Mouse (Mus musculus) erythroblast, embryonic 14.5 days (primary cell): ENCODE results near the gene Psmb8. TPM values are rescaled to one million over a fixed set of nuclear protein-coding genes. Genes with fewer than 3 reads are reported as not detected.

Experiments
- H3K27me3 ChIP-seq: 2 replicates; pipeline ENCODE4 v1.6.1; 2012; ENCODE audit warnings: inconsistent platforms; ENCODE audit not compliant: control insufficient read depth
- H3K36me3 ChIP-seq: 2 replicates; pipeline ENCODE4 v1.6.1; 2012; ENCODE audit warnings: mild to moderate bottlenecking, inconsistent platforms; ENCODE audit not compliant: control insufficient read depth
- H3K4me1 ChIP-seq: 2 replicates; pipeline ENCODE4 v1.6.1; 2012; ENCODE audit warnings: inconsistent platforms; ENCODE audit not compliant: control insufficient read depth
- H3K4me3 ChIP-seq: replicated peaks from 2 replicates; pipeline ENCODE3; 2012; ENCODE audit warnings: moderate library complexity, mild to moderate bottlenecking, inconsistent platforms
- H3K9me3 ChIP-seq: 2 replicates; pipeline ENCODE4 v1.6.1; 2012; ENCODE audit warnings: low read length, inconsistent platforms, mixed read lengths; ENCODE audit not compliant: control insufficient read depth
- GATA1 ChIP-seq: IDR thresholded peaks from 2 replicates; pipeline ENCODE4 v1.6.1; 2012; ENCODE audit warnings: low read length, inconsistent platforms, mixed read lengths
- TAL1 ChIP-seq: IDR thresholded peaks from 3 replicates; pipeline ENCODE4 v1.6.1; 2012; ENCODE audit warnings: low read length, inconsistent platforms, mixed read lengths
- polyA plus RNA-seq: library from polyadenylated mRNA; stranded (reverse); fragments of >175 nt; gene quantifications from 2 replicates; pipeline ENCODE4 v1.2.3, GENCODE M21; 2012

Gene Psmb8
- polyA plus RNA-seq, 1 experiment, result 0.28 TPM

- TF ChIP-seq TAL1 (no peak), GATA1 (no peak)
- Histone ChIP-seq H3K27me3 (no peaks in the 10 kb centered on the region), H3K4me1 (no peaks in the 10 kb centered on the region), H3K9me3 (no peaks in the 10 kb centered on the region), H3K36me3 (no peaks in the 10 kb centered on the region), H3K4me3 (no peak overlapping the region)
Observed at GRCm38 (mm10) chr17:34248764-34249163, 51.2 kb downstream of the Psmb8 start.

- Histone ChIP-seq H3K36me3 (no peaks in the 10 kb centered on the region), H3K4me3 (no peak overlapping the region), H3K9me3 (no peaks in the 10 kb centered on the region), H3K4me1 (no peaks in the 10 kb centered on the region), H3K27me3 (no peaks in the 10 kb centered on the region)
- TF ChIP-seq TAL1, result no peak
- no peak for TF ChIP-seq GATA1
Observed at GRCm38 (mm10) chr17:34249361-34249760, 51.8 kb downstream of the Psmb8 start.

- no peaks in the 10 kb centered on the region for H3K27me3 ChIP-seq
- H3K36me3 ChIP-seq, result no peaks in the 10 kb centered on the region
- H3K4me3 ChIP-seq, result no peak overlapping the region
- H3K4me1 ChIP-seq, result no peaks in the 10 kb centered on the region
- TF ChIP-seq TAL1, result no peak
- TF ChIP-seq GATA1, result no peak
- no peaks in the 10 kb centered on the region for H3K9me3 ChIP-seq
Observed at GRCm38 (mm10) chr17:34249878-34250277, 52.4 kb downstream of the Psmb8 start.

Other genes with a start within 250 kb of the Psmb8 start
- gene B3galt4, start 246.2 kb upstream of the Psmb8 start, polyA plus RNA-seq, result 0.21 and 0.45 TPM in 2 replicates
- gene Vps52, start 241.9 kb upstream of the Psmb8 start, polyA plus RNA-seq, result 10.1 and 11.6 TPM in 2 replicates
- gene Rps18, start 241.7 kb upstream of the Psmb8 start, polyA plus RNA-seq, result 11.8 and 13.8 TPM in 2 replicates
- 0.91 and 0.94 TPM in 2 replicates for gene H2-K1, start 197.4 kb upstream of the Psmb8 start, polyA plus RNA-seq
- gene Ring1, start 173.0 kb upstream of the Psmb8 start, polyA plus RNA-seq, result 1.8 and 2.5 TPM in 2 replicates
- gene H2-Ke6, start 169.7 kb upstream of the Psmb8 start, polyA plus RNA-seq, result 1.4 TPM in 2 replicates
- gene Slc39a7, start 166.0 kb upstream of the Psmb8 start, polyA plus RNA-seq, result 3.5 TPM in 2 replicates
- 10.1 and 11.3 TPM in 2 replicates for gene Rxrb, start 165.9 kb upstream of the Psmb8 start, polyA plus RNA-seq
- 0.45 and 0.56 TPM in 2 replicates for gene Col11a2, start 158.3 kb upstream of the Psmb8 start, polyA plus RNA-seq
- 0.04 and 0.14 TPM in 2 replicates for gene H2-Oa, start 105.4 kb upstream of the Psmb8 start, polyA plus RNA-seq
- gene H2-DMa, start 78.2 kb upstream of the Psmb8 start, polyA plus RNA-seq, result 0.46 and 1.0 TPM in 2 replicates
- gene Brd2, start 75.1 kb upstream of the Psmb8 start, polyA plus RNA-seq, result 28.3 and 30.4 TPM in 2 replicates
- gene H2-DMb2, start 54.4 kb upstream of the Psmb8 start, polyA plus RNA-seq, result not detected in 2 replicates
- gene H2-DMb1, start 44.6 kb upstream of the Psmb8 start, polyA plus RNA-seq, result not detected in 2 replicates
- 0.05 and 0.06 TPM in 2 replicates for gene Tap1, start 10.2 kb upstream of the Psmb8 start, polyA plus RNA-seq
- gene Psmb9, start 10.0 kb upstream of the Psmb8 start, polyA plus RNA-seq, result 0.05 and 0.10 TPM in 2 replicates
- gene Tap2, start 5.8 kb downstream of the Psmb8 start, polyA plus RNA-seq, result 0.83 and 1.0 TPM in 2 replicates
- gene H2-Ob, start 41.2 kb downstream of the Psmb8 start, polyA plus RNA-seq, result not detected in 2 replicates
- gene H2-Ab1, start 60.0 kb downstream of the Psmb8 start, polyA plus RNA-seq, result 0.14 TPM in 1 of 2 replicates, not detected in the other
- not detected in 2 replicates for gene H2-Aa, start 90.1 kb downstream of the Psmb8 start, polyA plus RNA-seq
- gene H2-Eb1, start 108.1 kb downstream of the Psmb8 start, polyA plus RNA-seq, result 0.05 TPM in 1 of 2 replicates, not detected in the other
- gene H2-Eb2, start 127.9 kb downstream of the Psmb8 start, polyA plus RNA-seq, result not detected in 2 replicates
- not detected in 2 replicates for gene Btnl2, start 157.1 kb downstream of the Psmb8 start, polyA plus RNA-seq
- gene Btnl1, start 179.4 kb downstream of the Psmb8 start, polyA plus RNA-seq, result not detected in 2 replicates
- not detected in 2 replicates for gene BC051142, start 201.1 kb downstream of the Psmb8 start, polyA plus RNA-seq